Mouse (Mus musculus) frontal cortex, postnatal 14 days (tissue): ENCODE data around the gene Hdac5.
"Not testable (repeated sequence)": the region's sequence is repeated elsewhere in the genome, so short reads cannot be mapped to it uniquely, and the experiment has no call there.

Experiments
- DNase-seq, 2 experiments: peaks; one replicate each; pipeline ENCODE4 v3.0.0; 2022; ENCODE audit warnings: low spot score in 2 of 2

Gene Hdac5

GRCm38 (mm10) chr11:102184253-102184645 lies 45.7 kb downstream of the Hdac5 start:
- no peak for DNase-seq

GRCm38 (mm10) chr11:102179836-102180235 lies 50.1 kb downstream of the Hdac5 start:
- DNase-seq = no peak

GRCm38 (mm10) chr11:102168689-102169088 lies 61.3 kb downstream of the Hdac5 start:
- DNase-seq = no peak

GRCm38 (mm10) chr11:102167539-102167938 lies 62.4 kb downstream of the Hdac5 start:
- no peak for DNase-seq

- no peak for DNase-seq
These were observed 63.8 kb downstream of the Hdac5 start for GRCm38 (mm10) chr11:102165971-102166722.

- DNase-seq = no peak
These were observed 70.2 kb downstream of the Hdac5 start for GRCm38 (mm10) chr11:102159781-102160180.

- DNase-seq = not testable (repeated sequence)
These were observed 71.9 kb downstream of the Hdac5 start for GRCm38 (mm10) chr11:102158024-102158423.

- no peak for DNase-seq
These were observed 73.2 kb downstream of the Hdac5 start for GRCm38 (mm10) chr11:102156786-102157089.

GRCm38 (mm10) chr11:102156039-102156785 lies 73.8 kb downstream of the Hdac5 start, which contains the start of gene Tmem101:
Gene Tmem101 (minus strand): TSS chr11:102156404.
- peak; percentile 81 to 84 for DNase-seq

GRCm38 (mm10) chr11:102147213-102147989 lies 82.6 kb downstream of the Hdac5 start:
- no peak for DNase-seq

GRCm38 (mm10) chr11:102146531-102146930 lies 83.4 kb downstream of the Hdac5 start:
- DNase-seq = no peak

GRCm38 (mm10) chr11:102146005-102146404 lies 84.0 kb downstream of the Hdac5 start:
- DNase-seq = no peak

- no peak for DNase-seq
These were observed 84.4 kb downstream of the Hdac5 start, which contains the start of gene Nags for GRCm38 (mm10) chr11:102145471-102146001. Gene Nags (plus strand): TSS chr11:102145513.

GRCm38 (mm10) chr11:102144957-102145470 lies 85.0 kb downstream of the Hdac5 start:
- DNase-seq = no peak
